Mouse (Mus musculus) neural tube, embryonic 11.5 days (tissue): ENCODE measurements at regions not wholly inside any gene's neighbourhood (a gene's known extent, or its start where the extent isn't known, plus 50 kb on each side); places are given as distances from the start of the nearest gene placed in this dataset.
A peak's percentile ranks its signal among the peaks of the same experiment; 100 is the strongest.

Experiments
- ATAC-seq: fragments of 200-750 bp; cut with Nextera tagmentation; 2 replicates; pipeline ENCODE4 v1.8.0; 2017; ENCODE audit warnings: moderate number of reproducible peaks, mild to moderate bottlenecking, moderate TSS enrichment, moderate library complexity; ENCODE audit not compliant: insufficient read depth, low FRiP score, low TSS enrichment
- DNase-seq: peaks from one replicate; pipeline ENCODE4 v3.0.0-alpha.2; 2015; ENCODE audit warnings: low spot score
- H3K27ac ChIP-seq: fragments of 300-500 bp; sonication (generic); 2 replicates; pipeline ENCODE4 v1.5.1; 2014; ENCODE audit warnings: low read depth, mild to moderate bottlenecking, low read length
- H3K27me3 ChIP-seq: fragments of 300-500 bp; sonication (generic); 2 replicates; pipeline ENCODE4 v1.6.1; 2014; ENCODE audit warnings: mild to moderate bottlenecking, low read length, mixed read lengths; ENCODE audit not compliant: control insufficient read depth, insufficient read depth
- H3K36me3 ChIP-seq: fragments of 300-500 bp; sonication (generic); 2 replicates; pipeline ENCODE4 v1.6.1; 2014; ENCODE audit warnings: mild to moderate bottlenecking, low read length, moderate library complexity, mixed read lengths; ENCODE audit not compliant: control insufficient read depth, insufficient read depth
- H3K4me1 ChIP-seq: fragments of 300-500 bp; sonication (generic); 2 replicates; pipeline ENCODE4 v1.6.1; 2014; ENCODE audit warnings: low read length, mixed read lengths; ENCODE audit not compliant: control insufficient read depth, insufficient read depth
- H3K4me2 ChIP-seq: fragments of 300-500 bp; sonication (generic); 2 replicates; pipeline ENCODE4 v1.6.1; 2014; ENCODE audit warnings: low read depth, mild to moderate bottlenecking, moderate library complexity
- H3K4me3 ChIP-seq: fragments of 300-500 bp; sonication (generic); 2 replicates; pipeline ENCODE4 v1.5.1; 2014; ENCODE audit warnings: low read depth, low read length
- H3K9ac ChIP-seq: fragments of 300-500 bp; sonication (generic); 2 replicates; pipeline ENCODE4 v1.6.1; 2014; ENCODE audit warnings: mild to moderate bottlenecking, low read length
- H3K9me3 ChIP-seq: fragments of 300-500 bp; sonication (generic); 2 replicates; pipeline ENCODE4 v1.6.1; 2016; ENCODE audit warnings: low read length; ENCODE audit not compliant: control insufficient read depth
- WGBS: fragments of 180-500 bp; shearing (Covaris S2); extraction: QIAGEN DNeasy Blood & Tissue Kit; methylation state at CpG from one replicate; pipeline ENCODE4 v1.1.7; 2014; 5-methylcytosine and 5-hydroxymethylcytosine counted together

DNA sequence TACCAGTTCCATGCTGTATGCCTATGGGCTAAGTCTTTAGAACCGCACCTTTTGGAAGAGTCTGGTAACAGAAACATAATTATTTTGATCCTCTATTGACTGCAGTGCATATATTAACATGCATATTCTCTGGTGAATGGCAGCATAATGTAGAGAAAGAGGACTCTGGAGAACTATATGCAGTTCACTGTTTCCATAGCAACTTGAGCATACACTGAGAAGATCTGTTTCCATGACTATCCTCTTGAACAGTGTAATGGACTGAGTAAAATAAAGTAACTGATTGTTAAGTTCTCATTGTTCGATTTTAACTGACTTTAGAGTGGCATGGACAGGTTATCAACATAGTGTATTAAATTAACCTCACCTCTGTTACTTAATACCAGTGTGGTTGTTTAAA, 147.6 kb upstream of the 2610001J05Rik start:
- Histone ChIP-seq H3K4me3 (no peak overlapping the region), H3K9me3 (no peaks in the 10 kb centered on the region), H3K4me1 (no peaks in the 10 kb centered on the region), H3K27me3 (no peaks in the 10 kb centered on the region), H3K4me2 (no peak overlapping the region), H3K27ac (no peak overlapping the region), H3K9ac (no peak overlapping the region), H3K36me3 (no peaks in the 10 kb centered on the region)
- DNase-seq = no peak
- WGBS = 77% methylated on average over 2 of the region's 2 CpGs
- ATAC-seq = peak; percentile 68; the same call in 1 of the 2 replicates

DNA sequence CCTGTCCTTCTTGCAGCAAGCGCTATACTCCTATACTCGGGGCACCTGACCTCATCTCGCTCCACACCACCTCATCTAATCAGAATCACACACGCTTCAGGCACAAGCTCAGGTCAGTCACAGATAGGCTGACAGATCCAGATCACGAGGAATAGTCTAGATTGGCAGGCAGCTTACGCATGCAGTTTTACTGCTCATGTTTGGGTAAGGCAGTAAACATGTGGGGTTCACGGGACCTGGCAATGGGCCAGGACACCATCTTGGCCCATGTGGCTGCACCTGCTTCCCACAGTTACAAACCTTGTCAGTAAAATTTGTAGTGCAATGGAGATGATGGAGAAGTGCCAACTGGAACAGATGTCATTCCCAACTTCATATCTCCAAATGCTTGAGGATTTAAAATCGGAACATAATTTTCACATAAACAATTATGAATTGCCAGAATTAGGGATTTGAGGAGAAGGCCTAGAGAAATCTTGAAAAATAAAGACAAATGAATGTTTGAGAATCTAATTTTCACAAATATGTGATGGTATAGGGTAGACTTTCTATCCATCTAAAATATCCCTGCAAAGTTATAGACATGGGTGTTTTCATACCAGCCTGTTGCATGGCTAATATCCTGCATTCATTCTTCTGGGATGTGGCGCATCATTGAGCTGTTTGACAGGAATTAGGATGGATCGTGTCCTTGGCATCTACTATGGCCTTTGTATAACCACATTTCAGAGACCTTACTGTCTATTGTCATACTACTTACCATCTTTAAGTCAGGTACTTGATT, 111.5 kb upstream of the 2610001J05Rik start:
- H3K4me2 ChIP-seq = no peak overlapping the region
- no peak overlapping the region for H3K4me3 ChIP-seq
- ATAC-seq (no peak), DNase-seq (no peak)
- H3K9me3 ChIP-seq = no peaks in the 10 kb centered on the region
- H3K36me3 ChIP-seq = no peaks in the 10 kb centered on the region
- WGBS = 92% methylated on average over 10 of the region's 10 CpGs
- H3K9ac ChIP-seq = no peak overlapping the region
- H3K27ac ChIP-seq = no peak overlapping the region
- no peaks in the 10 kb centered on the region for H3K27me3 ChIP-seq
- H3K4me1 ChIP-seq = no peaks in the 10 kb centered on the region

DNA sequence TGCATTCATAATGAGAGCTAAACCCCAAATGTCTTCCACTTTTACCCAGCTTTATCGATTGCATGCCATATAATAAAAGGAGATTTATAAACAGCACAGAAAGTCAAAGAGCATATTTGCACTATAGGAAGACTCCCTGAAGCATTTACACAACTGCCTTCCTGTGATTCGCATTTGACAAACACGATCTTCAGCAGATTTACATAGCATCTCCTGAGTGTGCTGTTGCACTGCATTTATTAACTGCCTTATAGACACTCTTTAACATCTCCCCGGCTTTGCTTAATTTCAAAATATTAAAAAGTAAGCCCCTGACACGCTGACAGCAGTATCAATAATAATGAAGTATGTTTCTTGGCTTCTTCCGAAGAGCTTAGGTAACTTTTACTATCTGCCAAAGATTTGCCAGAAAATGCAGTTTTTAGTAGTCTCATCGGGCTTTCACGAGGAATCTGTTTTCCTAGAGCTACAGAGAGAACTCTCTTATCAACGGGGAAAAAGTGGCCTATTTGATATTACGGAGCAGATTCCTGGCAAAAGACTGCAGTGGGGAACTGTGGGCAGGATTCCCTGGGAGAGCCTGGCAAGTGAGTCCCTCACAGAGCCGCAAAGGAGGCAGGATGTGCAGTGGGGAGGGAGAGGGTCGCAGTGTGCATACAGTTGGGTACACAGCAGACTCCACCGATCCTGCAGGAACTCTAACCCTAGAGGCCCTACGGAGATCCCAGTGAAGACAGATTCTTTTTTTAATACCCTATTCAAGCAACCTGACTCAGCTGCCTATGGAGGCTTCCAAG, 103.6 kb upstream of the 2610001J05Rik start:
- Histone ChIP-seq H3K27me3 (no peaks in the 10 kb centered on the region), H3K9ac (no peak overlapping the region), H3K4me1 (no peaks in the 10 kb centered on the region), H3K4me2 (no peak overlapping the region), H3K27ac (no peak overlapping the region), H3K9me3 (no peaks in the 10 kb centered on the region), H3K36me3 (no peaks in the 10 kb centered on the region), H3K4me3 (no peak overlapping the region)
- DNase-seq = no peak
- WGBS = 84% methylated on average over 14 of the region's 14 CpGs
- no peak for ATAC-seq

DNA sequence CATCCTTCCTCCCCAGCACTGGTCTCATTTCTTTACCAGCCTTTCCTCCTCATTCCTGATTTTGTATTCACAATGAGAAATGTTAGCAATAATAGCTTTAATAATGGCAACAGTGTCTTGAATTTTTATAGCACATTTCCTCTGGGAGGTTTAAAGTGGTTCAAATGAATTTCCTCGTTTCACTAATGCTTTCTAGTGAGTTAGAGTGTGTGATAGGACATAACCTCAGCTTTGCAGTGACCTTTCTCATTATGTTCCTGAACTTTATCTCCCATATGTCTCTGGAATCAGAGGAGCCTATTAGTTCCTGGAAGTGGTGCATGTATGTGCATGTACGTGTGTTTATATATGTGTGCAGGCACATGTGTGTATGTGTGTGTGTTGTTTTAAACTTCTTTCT, 93.2 kb upstream of the 2610001J05Rik start:
- H3K4me1 ChIP-seq = no peaks in the 10 kb centered on the region
- H3K4me3 ChIP-seq = no peak overlapping the region
- H3K9ac ChIP-seq = no peak overlapping the region
- ATAC-seq = 0 out of 2 replicates have a peak, but pooled peaks have one; percentile 45
- no peak for DNase-seq
- H3K27me3 ChIP-seq = no peaks in the 10 kb centered on the region
- H3K36me3 ChIP-seq = no peaks in the 10 kb centered on the region
- H3K4me2 ChIP-seq = no peak overlapping the region
- 52% methylated on average over 2 of the region's 2 CpGs for WGBS
- H3K9me3 ChIP-seq = no peaks in the 10 kb centered on the region
- H3K27ac ChIP-seq = no peak overlapping the region

DNA sequence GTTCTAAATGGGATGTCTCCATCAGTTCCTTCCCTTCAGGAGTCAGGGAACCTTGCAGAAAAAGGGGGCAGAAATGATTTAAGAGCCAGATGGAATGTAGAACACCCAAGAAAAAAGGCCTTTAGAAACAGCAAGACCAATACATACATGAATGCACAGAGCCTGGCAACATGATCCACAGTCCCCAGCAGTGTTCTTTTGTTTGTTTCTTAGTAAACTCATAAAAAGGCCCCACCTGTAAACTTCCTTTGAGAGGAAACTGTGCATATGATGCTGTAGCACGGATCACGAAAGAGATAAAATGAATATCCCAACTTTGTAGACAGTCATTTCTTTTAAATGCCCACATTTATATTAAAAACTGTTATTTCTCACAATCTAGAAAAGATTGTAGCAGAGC, 92.7 kb upstream of the 2610001J05Rik start:
- ATAC-seq (0 out of 2 replicates have a peak, but pooled peaks have one; percentile 50), DNase-seq (no peak)
- Histone ChIP-seq H3K9ac (no peak overlapping the region), H3K4me2 (no peak overlapping the region), H3K9me3 (no peaks in the 10 kb centered on the region), H3K4me1 (no peaks in the 10 kb centered on the region), H3K27me3 (no peaks in the 10 kb centered on the region), H3K27ac (no peak overlapping the region), H3K36me3 (no peaks in the 10 kb centered on the region), H3K4me3 (no peak overlapping the region)
- 51% methylated on average over 2 of the region's 2 CpGs for WGBS

DNA sequence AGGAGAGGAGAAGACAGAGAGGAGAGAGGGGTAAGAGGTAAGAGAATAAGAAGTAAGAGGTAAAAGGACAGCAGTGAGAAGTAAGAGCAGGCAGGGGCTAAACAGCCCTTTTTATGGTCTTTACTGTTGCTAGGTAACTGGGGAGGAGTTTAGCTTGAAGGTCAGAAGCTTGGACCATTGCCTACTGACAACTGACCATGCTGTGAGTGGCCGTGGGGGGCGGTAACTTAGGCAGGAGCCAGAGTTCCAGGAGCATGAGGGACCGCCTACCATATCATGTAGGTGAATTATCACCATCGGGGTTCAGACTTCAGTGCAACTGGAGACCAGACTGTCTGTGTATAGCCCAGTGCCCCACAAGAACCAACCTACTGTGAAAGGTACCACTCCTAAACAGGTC, 78.3 kb upstream of the 2610001J05Rik start:
- WGBS = 68% methylated on average over 4 of the region's 4 CpGs
- H3K4me1 ChIP-seq = no peaks in the 10 kb centered on the region
- H3K9me3 ChIP-seq = no peaks in the 10 kb centered on the region
- H3K27me3 ChIP-seq = no peaks in the 10 kb centered on the region
- DNase-seq (no peak), ATAC-seq (no peak)
- no peaks in the 10 kb centered on the region for H3K36me3 ChIP-seq
- H3K4me2 ChIP-seq = no peak overlapping the region
- no peak overlapping the region for H3K9ac ChIP-seq
- H3K4me3 ChIP-seq = no peak overlapping the region
- H3K27ac ChIP-seq = no peak overlapping the region

GRCm38 (mm10) chr6:13920809-13921760, 49.8 kb upstream of the 2610001J05Rik start:
- Histone ChIP-seq H3K4me2 (no peak overlapping the region), H3K9me3 (no peaks in the 10 kb centered on the region), H3K4me1 (no peaks in the 10 kb centered on the region), H3K36me3 (no peaks in the 10 kb centered on the region), H3K27me3 (no peaks in the 10 kb centered on the region), H3K4me3 (no peak overlapping the region), H3K9ac (no peak overlapping the region), H3K27ac (no peak overlapping the region)
- ATAC-seq = no peak
- WGBS = 81% methylated on average over 9 of the region's 9 CpGs
- no peak for DNase-seq
